Mouse (Mus musculus): ENCODE results near the gene Tceal8.

- no peak for TF ChIP-seq POLR2A (IDR thresholded peaks at IDR 0.05; ENCODE audit: low read depth, low read length)
- no peak for TF ChIP-seq CTCF (IDR thresholded peaks at IDR 0.05; ENCODE audit: borderline replicate concordance, insufficient read depth, low read length)
These were observed 32.3 kb upstream of the Tceal8 start for GRCm38 (mm10) chrX:136204406-136204805.

Measured in embryonic fibroblast, embryonic 13.5 days (primary cell).